Mouse (Mus musculus): ENCODE results near the gene Serpinf1. TPM values are rescaled to one million over a fixed set of nuclear protein-coding genes. Genes with fewer than 3 reads are reported as not detected.
A peak's percentile ranks its signal among the peaks of the same experiment; 100 is the strongest.

The Serpinf1 gene
- polyA plus RNA-seq, 1 experiment from 2014 or later, result 265 TPM

MicroRNAs encoded within 50 kb of the gene (microRNA counts, 519-probe panel; counts per million panel counts)
- 4,935 counts per million, percentile 95 among the panel's probes with 10 or more counts for microRNA mmu-miR-22

Small RNA genes within 50 kb of the gene (microRNA-seq; reads per million reads assigned to microRNA genes)
- gene Mir22, result 18,464 reads per million, percentile 96 among the genes with 10 or more reads in this experiment

Other genes with a start within 250 kb of the Serpinf1 start
- gene Ovca2, start 243.9 kb downstream of the Serpinf1 start, polyA plus RNA-seq (2015; fragmentation: Nextera tagmentation; extraction: Ambion mirVana), result 9.2 and 10.2 TPM in 2 replicates
- 10.9 and 11.6 TPM in 2 replicates for gene Dph1, start 231.5 kb downstream of the Serpinf1 start, polyA plus RNA-seq (2015; fragmentation: Nextera tagmentation; extraction: Ambion mirVana)
- 0.74 and 0.88 TPM in 2 replicates for gene Rtn4rl1, start 228.9 kb downstream of the Serpinf1 start, polyA plus RNA-seq (2015; fragmentation: Nextera tagmentation; extraction: Ambion mirVana)
- 81.9 and 88.4 TPM in 2 replicates for gene Rpa1, start 74.4 kb downstream of the Serpinf1 start, polyA plus RNA-seq (2015; fragmentation: Nextera tagmentation; extraction: Ambion mirVana)
- 3.4 and 4.0 TPM in 2 replicates for gene Smyd4, start 74.3 kb downstream of the Serpinf1 start, polyA plus RNA-seq (2015; fragmentation: Nextera tagmentation; extraction: Ambion mirVana)
- gene Serpinf2, start 16.9 kb upstream of the Serpinf1 start, polyA plus RNA-seq (2015; fragmentation: Nextera tagmentation; extraction: Ambion mirVana), result 631 and 714 TPM in 2 replicates
- gene Wdr81, start 32.0 kb upstream of the Serpinf1 start, polyA plus RNA-seq (2015; fragmentation: Nextera tagmentation; extraction: Ambion mirVana), result 21.0 and 26.2 TPM in 2 replicates
- 18.8 and 19.9 TPM in 2 replicates for gene Tlcd2, start 39.0 kb upstream of the Serpinf1 start, polyA plus RNA-seq (2015; fragmentation: Nextera tagmentation; extraction: Ambion mirVana)
- 25.8 and 28.0 TPM in 2 replicates for gene Prpf8, start 64.1 kb upstream of the Serpinf1 start, polyA plus RNA-seq (2015; fragmentation: Nextera tagmentation; extraction: Ambion mirVana)
- 3.7 TPM in 2 replicates for gene Rilp, start 87.4 kb upstream of the Serpinf1 start, polyA plus RNA-seq (2015; fragmentation: Nextera tagmentation; extraction: Ambion mirVana)
- gene Scarf1, start 90.8 kb upstream of the Serpinf1 start, polyA plus RNA-seq (2015; fragmentation: Nextera tagmentation; extraction: Ambion mirVana), result 2.8 and 3.6 TPM in 2 replicates
- 4.2 and 5.8 TPM in 2 replicates for gene Slc43a2, start 109.0 kb upstream of the Serpinf1 start, polyA plus RNA-seq (2015; fragmentation: Nextera tagmentation; extraction: Ambion mirVana)
- gene Pitpna, start 165.4 kb upstream of the Serpinf1 start, polyA plus RNA-seq (2015; fragmentation: Nextera tagmentation; extraction: Ambion mirVana), result 30.7 and 33.1 TPM in 2 replicates
- gene Inpp5k, start 208.3 kb upstream of the Serpinf1 start, polyA plus RNA-seq (2015; fragmentation: Nextera tagmentation; extraction: Ambion mirVana), result 16.0 and 18.3 TPM in 2 replicates
- gene Myo1c, start 227.8 kb upstream of the Serpinf1 start, polyA plus RNA-seq (2015; fragmentation: Nextera tagmentation; extraction: Ambion mirVana), result 20.6 and 24.5 TPM in 2 replicates